Mouse (Mus musculus): ENCODE measurements around the gene Col2a1. TPM values are rescaled to one million over a fixed set of nuclear protein-coding genes. Genes with fewer than 3 reads are reported as not detected.
A peak's percentile ranks its signal among the peaks of the same experiment; 100 is the strongest.

Gene Col2a1
- polyA plus RNA-seq, 1 experiment = 1.8 TPM

DNA sequence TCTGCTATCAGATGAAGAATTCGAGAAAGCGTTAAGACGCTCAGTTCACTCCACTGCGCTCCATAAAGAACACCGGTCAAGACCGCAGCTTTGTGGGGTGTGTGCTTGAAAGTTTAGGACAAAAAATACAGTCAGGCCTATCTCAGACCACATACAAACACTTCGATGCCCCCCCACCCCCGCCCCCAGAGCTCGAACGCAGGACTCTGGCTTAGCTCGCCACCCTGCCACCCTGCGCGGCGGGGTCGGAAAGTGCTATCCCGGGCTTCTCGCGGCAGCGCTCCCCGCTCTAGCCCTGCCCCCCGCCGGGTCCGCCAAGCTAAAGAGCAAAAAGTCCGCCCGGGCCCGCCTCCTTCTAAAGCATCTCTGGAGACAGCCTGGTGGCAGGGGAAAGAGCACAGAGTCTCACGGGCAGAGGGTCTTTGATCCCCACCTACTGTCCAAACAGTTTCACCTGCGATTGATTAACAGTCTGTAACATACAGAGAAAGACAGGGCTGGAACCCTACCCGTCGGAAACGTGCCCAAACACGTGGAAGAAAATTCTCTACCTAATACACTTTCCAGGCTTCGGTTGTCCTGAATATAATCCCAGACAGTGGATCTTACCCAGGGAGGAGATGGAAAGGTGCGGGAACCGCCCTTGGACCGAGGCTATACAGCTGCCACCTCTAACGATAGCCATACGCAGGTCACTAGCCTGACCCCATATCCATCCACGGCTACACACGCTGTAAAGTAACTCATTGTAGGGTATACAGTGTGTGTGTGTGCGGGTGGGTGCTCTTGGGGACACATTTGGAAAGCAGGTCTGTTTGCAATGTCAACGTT lies 1.3 kb downstream of the Col2a1 start:
- no peak for DNase-seq (ENCODE audit: extremely low spot score in 1 of 2, low spot score in 1 of 2)

DNA sequence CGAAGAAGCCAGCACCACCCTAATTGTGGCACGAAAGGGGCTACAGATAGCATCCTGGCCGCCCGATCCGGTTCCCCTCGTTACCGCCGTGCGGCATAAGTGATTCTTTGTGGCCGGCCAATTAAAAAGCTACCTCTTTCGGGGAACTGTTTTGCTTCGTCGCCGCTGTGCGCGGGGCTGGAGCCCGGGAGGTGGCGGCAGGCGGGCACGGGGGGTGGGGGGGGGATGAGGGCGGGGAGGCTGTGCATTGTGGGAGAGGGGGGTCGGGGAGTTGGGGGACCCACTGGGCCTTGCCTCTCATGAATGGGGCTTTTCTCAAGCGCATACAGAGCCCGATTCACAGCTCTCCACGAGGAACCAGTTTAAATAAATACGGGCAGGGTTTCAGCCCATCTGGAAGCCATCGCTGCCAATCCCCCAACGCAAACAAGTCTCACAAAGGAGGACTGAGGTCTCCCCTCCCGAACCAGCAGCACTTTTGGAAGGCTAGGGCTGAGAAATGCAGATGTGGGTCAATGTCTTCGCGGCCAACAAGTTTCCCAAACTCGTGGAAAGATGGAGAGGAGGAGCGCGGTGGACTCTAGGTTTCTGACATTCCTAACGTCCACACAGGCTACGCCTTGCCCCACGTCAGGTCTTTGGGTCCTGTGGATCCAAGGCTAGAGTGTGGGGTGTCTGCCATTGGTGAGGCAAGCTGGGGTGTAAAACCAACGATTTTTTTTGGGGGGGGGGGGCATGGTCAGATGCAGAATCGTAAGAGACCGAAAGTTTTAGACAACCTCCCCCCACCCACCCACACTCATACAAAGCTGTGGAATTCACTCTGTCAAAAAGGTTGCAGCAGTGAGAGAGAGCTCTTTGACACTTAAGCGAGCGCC lies 2.1 kb downstream of the Col2a1 start:
- peak in 1 of 2 experiments; percentile 37 for DNase-seq (ENCODE audit: extremely low spot score in 1 of 2, low spot score in 1 of 2)

DNA sequence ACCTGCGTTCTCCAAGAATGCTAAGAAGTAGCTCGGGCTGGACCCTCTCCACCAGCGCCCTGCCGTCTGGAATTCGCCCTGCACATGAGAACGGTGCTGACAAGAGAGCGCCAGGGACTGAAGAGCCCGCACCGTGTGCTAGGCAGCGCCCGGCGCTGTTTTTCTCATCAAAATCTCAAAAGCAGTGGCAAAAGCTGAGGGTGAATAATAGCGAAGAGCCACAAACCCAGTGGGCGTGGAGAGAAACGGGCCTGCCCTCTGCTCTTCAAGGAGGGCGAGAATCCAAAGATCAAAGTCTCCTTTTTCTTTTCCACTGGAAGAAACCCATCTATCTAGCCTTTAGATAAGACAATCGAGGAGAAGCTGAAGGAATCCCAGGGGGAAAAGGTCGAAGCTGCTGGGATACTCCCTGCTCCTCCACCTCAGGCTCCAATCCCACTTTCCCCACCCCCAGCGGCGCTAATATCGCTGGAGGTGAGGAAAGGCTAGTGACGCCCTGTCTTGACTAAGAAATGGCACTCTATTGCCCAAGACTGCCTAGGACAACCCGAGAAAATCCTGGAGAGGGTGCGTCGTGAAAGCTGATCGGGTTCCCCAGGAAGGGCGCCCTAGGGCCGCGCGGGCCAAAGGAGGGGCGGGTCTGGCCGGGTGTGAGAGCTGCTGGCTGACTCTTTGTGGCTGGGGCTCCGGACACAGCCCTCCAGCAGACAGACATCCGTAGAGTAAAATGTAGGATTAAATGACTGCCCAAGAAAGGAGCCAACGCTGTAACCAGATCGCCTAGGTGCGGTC lies 3.0 kb downstream of the Col2a1 start:
- no peak for DNase-seq (ENCODE audit: extremely low spot score in 1 of 2, low spot score in 1 of 2)

DNA sequence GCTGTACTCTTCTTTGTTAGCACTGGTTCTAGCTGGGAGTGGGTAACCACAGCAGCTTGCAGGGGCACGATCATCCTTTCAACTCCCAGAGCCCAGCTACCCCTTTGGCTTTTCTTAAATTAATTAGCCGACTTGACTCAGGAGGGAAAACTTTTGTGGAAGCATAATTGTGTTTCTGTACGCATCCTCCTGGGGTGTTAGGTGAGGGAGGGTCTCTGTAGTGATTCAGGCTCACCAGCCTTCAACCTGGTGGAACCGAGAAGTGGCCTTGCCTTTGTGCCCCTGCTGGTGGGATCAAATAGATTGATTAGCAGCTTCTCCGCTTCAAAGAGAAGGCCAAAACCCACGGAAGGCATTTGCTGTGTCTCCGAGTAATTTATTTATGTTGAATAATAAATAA lies 4.5 kb downstream of the Col2a1 start:
- DNase-seq (ENCODE audit: extremely low spot score in 1 of 2, low spot score in 1 of 2) = no peak

DNA sequence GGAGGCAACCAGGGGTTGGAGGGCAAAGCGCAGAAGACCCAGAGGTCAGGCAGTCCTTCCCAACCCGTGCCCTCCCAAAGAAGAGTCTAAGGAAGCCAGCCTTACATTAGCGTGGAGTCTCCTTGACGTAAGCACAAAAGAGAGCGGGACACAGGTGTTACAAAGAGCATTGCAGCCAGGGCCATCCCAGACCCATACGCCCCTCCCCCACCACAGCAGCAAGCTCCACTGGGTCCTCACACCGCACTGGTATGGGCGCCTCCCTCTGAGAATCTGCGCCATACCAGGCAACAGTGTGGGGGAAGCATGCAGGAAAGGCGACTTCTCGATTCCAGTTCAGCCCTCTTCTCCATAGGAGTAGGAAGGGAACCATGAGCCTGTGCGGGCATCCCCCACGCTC lies 4.9 kb downstream of the Col2a1 start:
- DNase-seq (ENCODE audit: extremely low spot score in 1 of 2, low spot score in 1 of 2) = no peak

DNA sequence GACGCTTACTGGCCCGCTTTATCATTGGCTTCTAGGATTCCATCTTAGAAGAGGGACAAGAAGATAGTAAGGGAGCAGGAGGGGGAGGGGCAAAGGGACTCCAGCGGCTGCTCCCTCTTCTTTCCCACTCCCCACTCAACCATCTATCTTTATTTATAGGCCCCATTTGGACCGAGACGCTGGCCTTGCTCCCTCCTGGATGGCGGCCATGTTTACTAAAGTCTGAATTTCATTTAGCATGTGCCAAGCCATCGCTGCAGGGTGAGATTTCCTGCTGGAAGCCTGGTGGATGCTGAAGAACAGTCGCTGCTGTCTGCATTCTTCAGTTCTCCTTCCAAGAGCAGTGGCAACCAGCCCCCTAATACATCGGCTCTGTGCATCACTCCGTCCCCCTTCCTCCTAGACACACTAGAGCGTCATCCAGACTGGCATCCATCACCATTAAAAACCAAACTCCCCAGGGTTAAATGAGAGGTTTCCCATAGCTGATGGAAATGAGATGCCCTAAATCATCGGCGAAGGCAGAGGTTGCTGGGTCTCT lies 7.7 kb downstream of the Col2a1 start:
- peak in 1 of 2 experiments; percentile 51 for DNase-seq (ENCODE audit: extremely low spot score in 1 of 2, low spot score in 1 of 2)

DNA sequence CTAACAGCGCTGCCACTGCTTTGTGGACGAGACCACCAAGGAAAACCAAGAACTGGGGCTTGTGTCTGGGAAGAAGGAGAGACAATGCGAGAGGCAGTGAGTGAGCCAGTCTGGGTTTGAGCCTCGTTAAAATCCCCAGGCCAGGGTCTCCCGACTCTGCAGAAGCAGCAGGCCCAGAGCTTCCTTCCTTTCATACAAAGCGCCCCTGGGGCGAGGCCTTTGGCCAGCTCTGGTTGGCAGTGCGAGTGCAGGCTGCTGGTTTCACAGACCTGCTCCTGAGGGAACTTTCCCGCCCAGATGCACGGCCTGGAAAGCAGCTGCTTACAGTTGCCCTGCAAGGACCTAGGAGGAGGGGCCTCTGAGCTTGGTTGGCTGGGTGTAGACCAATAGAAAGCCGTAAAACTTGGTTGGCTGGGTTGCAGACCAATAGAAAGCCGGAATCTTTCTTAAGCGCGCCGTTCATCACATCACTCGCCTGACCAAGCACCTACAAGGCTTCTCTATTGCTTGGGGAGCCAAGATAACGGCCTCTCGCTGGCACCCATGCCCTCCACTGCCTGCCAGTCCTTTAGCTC lies 11.7 kb downstream of the Col2a1 start:
- DNase-seq (ENCODE audit: extremely low spot score in 1 of 2, low spot score in 1 of 2) = peak; percentile 69 to 85

DNA sequence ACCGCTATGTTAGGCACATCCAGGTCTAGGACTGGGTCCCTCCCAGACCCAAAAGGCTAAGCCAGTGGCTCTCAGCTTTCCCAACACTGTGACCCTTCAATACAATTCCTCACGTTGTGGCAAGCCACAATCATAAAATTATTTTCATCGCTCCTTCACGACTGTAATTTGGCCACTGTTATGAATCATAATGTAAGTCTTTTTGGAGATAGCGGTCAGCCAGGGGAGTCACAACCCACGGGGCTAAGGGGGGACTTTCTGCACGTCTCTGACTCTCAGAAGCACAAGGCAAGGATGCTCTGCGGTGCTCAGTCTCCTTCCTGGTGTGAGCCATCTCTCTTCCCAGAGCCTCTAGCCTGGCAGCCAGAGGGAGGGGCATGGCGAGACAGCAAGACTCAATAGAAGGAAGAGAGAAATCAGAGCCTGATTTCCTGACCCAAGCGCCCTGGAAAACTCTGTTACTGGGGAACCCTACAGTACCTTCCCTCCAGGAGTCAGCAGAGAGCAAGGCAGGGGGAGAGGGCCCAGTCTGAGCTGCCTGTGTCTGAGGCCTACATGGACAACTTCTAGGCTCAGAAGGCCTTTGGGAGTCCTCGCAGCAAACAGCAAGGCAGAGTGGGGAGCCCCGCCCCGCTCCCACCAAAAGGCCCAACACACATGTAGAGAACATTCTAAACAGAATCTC lies 12.3 kb downstream of the Col2a1 start:
- no peak for DNase-seq (ENCODE audit: extremely low spot score in 1 of 2, low spot score in 1 of 2)

DNA sequence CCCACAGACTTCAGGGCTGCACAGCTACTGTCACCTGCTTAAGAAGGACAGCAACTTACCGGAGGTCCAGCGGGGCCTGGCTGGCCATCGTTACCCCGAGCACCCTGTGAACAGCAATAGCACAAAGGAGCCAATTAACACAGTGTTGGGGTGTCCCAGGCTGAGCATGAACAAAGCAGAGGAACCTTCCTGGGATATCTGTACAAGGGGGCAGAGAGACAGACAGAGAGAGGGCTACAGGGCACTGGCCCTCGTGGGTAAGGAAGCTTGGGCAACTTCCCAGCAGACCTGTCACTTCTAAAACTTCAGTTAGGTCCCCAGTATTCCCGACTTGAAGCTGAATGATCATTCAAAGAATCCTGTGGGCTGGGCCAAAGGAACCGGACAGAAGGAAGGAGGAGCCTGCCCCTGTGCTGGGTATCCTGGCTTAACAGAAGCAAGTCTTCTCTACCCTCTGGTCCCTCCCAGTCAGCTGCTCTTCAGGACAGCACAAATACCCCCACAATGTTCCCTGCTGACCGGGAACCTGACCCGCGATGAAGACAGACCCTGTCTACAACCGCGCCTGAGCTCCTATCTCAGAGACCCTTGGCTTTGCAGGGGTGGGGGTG lies 13.1 kb downstream of the Col2a1 start:
- no peak for DNase-seq (ENCODE audit: extremely low spot score in 1 of 2, low spot score in 1 of 2)

DNA sequence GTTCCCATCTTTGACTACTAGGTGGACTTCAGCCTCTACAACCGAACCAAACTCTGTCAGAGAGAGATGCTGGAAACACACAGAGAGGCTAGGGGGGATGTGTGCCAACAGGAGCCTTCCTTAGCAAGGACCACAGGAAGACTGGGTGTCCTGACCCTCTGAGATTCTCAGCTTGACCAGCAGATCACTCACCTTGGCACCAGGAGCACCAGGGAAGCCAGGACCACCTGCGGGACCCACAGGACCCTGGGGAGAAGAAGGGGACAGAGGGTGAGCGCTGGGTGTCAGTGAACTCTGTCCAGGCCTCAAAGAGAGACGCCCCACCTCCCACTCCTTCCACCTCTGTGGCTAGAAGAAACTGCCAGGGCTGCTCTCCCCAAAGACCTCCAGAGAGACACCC lies 13.8 kb downstream of the Col2a1 start:
- no peak for DNase-seq (ENCODE audit: extremely low spot score in 1 of 2, low spot score in 1 of 2)

DNA sequence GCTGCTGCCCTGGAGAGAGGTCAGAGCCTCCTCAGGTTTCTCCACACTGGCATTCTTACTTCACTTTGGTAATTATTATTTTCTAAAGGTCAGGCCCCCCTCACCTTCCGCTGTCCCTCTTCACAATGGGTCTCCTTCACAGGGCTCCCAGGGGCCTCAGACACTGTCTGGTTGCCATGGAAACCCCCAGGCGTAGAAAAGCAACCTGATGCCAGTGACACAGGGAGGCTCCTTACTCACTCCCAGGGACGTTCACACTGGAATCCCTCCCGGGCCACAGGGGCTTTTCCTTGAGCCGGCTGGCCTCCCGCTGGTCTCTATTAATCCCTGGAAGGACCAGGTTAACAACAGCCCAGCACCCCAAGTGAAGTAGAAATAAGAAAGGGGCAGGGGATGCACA lies 14.4 kb downstream of the Col2a1 start:
- DNase-seq (ENCODE audit: extremely low spot score in 1 of 2, low spot score in 1 of 2) = no peak

DNA sequence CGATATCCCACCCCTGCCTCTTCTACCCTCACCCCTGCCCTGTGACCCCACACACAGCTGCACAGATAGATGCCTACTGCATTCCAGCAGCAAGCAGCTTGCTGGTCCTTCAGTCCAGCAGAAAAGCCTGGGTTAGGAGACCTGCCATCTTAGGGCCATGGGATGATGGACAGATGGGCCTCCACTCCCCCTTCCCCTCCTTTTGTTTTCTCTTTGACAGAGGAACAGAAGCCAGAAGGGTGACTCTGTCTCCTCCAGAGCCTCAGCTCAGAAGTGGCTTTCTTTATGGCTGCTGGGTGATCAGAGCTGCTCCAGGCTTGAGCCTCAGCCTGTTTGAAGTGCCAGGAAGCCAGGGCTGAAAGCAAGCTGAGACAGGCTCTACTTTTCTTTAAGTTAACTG lies 15.0 kb downstream of the Col2a1 start:
- no peak for DNase-seq (ENCODE audit: extremely low spot score in 1 of 2, low spot score in 1 of 2)

DNA sequence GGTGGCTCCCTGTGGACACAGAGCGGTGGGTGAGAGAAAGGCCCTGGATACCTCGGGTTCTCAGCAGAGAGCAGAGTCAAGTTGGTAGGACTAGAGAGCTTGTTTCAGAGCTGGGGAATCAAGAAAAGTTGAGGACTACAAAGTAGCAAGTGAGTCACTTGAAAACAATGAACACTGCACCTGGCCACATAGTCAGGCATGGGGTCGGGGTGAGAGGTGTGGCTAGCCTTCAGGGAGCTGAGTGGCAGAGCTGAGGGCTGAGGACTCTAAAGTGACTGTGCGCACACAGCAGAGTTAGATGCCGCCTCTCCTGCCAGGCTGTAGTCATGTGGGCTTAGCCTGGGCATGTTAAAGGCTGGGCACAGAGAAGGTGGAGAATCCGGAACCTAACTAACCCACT lies 22.9 kb downstream of the Col2a1 start:
- no peak for DNase-seq (ENCODE audit: extremely low spot score in 1 of 2, low spot score in 1 of 2)

DNA sequence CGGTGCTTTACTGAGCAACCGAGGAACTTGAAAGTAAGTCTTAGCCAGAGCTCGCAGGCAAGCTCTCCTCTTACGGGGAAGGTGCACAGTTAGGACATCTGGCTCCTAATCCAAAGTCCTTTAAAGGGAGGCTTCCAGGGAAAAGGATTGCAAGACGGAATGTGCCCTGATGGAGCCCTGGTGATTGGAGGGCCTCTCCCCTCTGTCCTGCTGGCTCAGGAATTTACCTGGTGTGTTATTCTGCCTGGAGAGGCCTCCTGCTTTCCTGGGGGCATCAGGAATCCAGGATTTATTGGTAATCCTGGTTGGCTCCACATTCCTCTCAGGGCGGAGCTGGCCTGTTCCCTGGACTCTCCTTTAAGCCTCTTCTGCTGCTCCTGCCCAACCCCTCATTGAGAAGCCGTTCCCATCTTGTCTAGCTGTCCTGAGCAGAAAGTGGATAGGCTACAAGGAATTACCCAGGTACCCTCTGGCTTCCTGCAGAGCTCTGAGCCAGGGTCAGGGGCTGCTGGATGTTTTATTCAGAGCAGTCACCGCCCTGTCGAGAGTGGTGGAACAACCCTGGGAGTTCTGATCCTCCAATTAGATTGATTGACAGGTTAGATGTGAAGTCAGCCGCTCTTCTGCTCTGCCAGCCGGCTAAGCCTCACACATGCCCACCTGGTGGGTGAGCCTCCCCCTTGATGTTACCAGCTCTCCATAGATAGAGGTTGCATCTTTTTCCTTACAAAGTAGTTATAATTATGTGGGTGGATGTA lies 31.1 kb downstream of the Col2a1 start:
- DNase-seq (ENCODE audit: extremely low spot score in 1 of 2, low spot score in 1 of 2) = no peak

DNA sequence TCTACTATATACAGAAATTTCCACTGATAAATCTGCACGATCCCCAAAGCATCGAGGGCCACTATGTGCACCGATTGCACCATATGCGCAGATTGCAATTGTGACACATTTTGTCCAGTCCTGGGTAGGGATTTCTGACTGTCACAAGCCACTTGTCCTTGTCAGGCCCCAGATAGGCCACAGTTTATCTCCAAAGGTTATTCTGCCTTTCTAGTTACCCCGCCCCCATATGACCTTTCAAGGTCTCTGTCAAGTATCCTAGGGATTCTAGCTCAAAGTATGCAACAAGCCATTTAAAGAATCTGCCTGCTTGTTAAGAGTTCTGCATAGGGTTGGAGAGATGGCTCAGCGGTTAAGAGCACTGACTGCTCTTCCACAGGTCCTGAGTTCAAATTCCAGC lies 31.9 kb downstream of the Col2a1 start:
- DNase-seq (ENCODE audit: extremely low spot score in 1 of 2, low spot score in 1 of 2) = no peak

DNA sequence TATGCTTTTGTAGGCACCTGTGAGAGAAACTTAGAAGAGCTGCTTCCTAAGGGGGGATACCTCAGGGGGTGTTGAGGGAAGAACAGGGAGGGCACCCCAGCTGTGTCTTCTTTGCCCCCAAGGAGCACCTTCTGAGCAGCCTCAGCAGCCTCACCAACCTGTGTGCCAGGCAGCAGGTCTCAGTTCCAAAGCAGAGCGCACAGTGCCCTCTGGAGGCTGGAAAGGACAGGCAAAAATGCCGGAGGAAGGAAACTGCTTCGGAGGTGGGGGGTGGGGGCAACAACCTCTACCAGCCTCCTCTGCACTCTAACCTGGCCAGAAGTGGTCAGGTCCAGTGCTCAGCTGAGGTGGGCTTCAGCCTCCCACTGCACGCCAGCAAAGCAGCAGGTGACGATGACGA lies 34.2 kb downstream of the Col2a1 start:
- DNase-seq (ENCODE audit: extremely low spot score in 1 of 2, low spot score in 1 of 2) = peak in 1 of 2 experiments; percentile 49

DNA sequence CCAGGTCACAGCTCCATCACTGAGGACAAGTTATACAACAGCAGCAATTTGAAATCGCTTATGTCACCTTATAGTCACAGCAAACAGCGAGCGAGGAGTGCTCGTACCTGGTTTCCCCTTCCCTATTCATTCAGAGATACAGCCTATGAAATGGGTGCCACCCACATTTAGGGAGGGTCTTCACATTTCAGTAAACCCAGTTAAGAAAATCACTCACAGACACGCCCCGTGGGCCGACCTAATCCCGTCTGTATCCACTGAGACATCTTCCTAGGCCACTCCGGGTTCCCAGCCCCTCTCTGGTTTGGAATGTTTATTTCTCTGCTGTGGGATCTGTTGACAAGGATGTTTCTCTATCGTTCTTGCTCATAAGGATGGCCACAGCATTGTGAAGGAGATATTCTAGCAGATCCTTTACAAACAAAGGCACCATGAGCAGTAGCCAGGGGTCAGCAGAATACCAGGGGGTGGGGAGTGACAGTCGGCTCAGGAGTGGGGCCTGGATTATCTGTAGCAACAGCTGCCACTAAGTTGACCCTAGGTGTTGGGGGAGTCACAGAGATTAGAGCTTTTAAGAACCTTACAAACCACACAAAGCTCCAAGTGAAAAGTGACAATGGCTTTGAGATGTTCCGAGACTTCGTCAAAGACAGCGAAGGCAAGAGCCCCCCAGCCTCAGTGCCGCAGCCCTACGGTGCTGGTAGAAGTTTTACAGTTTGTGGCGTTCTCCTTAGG lies 39.0 kb downstream of the Col2a1 start:
- DNase-seq (ENCODE audit: extremely low spot score in 1 of 2, low spot score in 1 of 2) = no peak

DNA sequence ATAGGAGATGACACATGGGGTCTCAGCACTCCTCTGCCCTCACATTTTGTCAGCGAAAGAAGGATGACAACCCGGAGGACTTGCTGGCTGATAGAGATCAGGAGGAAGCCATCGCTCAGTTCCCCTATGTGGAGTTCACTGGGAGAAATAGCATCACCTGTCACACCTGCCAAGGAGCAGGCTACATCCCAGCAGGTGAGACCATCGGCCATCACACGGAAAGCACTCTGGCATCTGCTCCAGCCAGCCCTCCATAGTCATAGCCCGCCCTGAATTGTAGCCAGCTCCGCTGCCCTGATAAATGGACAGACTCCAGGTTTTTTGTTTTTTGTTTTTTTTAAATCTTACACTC lies 39.7 kb downstream of the Col2a1 start:
- DNase-seq (ENCODE audit: extremely low spot score in 1 of 2, low spot score in 1 of 2) = no peak
